Mouse (Mus musculus): ENCODE results near the gene Nat14. TPM values are rescaled to one million over a fixed set of nuclear protein-coding genes. Genes with fewer than 3 reads are reported as not detected.

Gene Nat14
- polyA plus RNA-seq, 1 experiment from 2014 or later, result 0.37 TPM

DNA sequence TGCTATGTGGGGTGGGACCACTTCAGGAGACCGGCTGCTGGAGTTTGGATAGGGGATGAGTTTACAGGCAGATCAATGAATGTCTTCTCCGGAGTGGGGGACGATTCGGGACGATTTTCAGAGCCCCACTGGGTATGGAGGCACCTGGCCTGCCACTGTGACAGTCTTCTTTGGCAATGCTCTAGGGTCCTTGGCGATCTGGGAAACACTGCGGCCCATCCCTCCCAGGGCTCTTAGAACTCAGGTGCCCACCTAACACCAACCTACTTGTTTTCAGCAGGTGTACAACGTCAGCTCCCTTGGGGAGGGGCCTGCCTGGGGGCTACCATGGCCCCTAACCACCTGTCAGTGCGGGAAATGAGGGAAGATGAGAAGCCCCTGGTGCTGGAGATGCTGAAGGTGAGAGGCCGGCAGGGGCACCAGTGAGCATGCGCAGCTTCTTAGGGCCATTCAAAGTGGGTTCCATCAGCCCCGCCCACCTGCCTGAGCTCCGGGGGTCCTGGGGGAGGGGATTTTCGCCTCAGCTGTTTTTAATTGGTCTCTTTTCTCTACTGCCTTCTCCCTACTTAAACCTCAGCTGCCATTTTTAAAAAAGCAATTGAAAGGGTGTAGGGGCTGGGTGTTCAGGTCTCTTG lies 1.2 kb downstream of the Nat14 start:
- H3K36me3 ChIP-seq (ENCODE audit: control insufficient read depth, insufficient read depth), result peaks cover 24% of the 10 kb centered on the region
- no peaks in the 10 kb centered on the region for H3K9me3 ChIP-seq (replicated peaks; ENCODE audit: control insufficient read depth, low read length)
- H3K4me2 ChIP-seq (ENCODE audit: low read depth, low read length), result peak overlapping the region; percentile 31
- 3% methylated on average over 14 of the region's 14 CpGs for WGBS (ENCODE audit: insufficient replicate concordance)
- no peak overlapping the region for H3K4me3 ChIP-seq (ENCODE audit: low read depth, low read length)
- no peak overlapping the region for H3K27ac ChIP-seq (ENCODE audit: low read length)
- peaks cover 29% of the 10 kb centered on the region for H3K27me3 ChIP-seq (ENCODE audit: control insufficient read depth, insufficient read depth, low read depth, low read length)
- no peak overlapping the region for H3K9ac ChIP-seq (ENCODE audit: low read depth, low read length)
- no peak for ATAC-seq (ENCODE audit: low read depth)
- peaks cover 8% of the 10 kb centered on the region for H3K4me1 ChIP-seq (ENCODE audit: control insufficient read depth, low read depth, low read length)

DNA sequence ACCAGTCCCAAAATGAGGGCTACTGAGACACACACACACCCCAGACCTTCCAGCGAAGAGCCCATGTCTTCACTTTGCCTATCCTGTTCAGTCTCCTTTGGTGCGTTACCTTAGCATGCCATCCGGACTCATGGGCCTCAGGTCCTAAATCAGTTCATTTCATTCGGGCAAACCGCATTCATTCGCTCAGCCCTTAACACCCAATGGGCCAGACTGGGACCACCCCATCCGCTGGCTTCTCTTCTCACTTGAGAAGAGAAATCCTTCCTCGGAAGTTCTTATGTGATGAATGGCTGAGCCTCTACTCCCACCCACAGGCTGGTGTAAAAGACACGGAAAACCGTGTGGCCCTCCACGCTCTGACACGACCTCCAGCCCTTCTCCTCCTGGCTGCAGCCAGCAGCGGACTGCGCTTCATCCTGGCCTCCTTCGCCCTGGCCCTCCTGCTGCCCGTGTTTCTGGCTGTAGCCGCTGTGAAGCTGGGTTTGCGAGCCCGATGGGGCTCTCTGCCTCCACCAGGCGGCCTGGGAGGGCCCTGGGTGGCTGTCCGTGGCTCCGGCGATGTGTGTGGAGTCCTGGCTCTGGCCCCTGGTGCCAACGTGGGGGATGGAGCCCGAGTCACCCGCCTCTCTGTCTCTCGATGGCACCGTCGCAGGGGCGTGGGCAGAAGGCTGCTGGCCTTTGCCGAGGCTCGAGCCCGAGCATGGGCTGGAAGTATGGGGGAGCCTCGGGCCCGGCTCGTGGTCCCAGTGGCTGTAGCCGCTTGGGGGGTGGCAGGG lies 1.9 kb downstream of the Nat14 start:
- H3K36me3 ChIP-seq (ENCODE audit: control insufficient read depth, insufficient read depth), result peaks cover 21% of the 10 kb centered on the region
- no peak overlapping the region for H3K9ac ChIP-seq (ENCODE audit: low read depth, low read length)
- H3K4me1 ChIP-seq (ENCODE audit: control insufficient read depth, low read depth, low read length), result peaks cover 8% of the 10 kb centered on the region
- no peak overlapping the region for H3K27ac ChIP-seq (ENCODE audit: low read length)
- no peaks in the 10 kb centered on the region for H3K9me3 ChIP-seq (replicated peaks; ENCODE audit: control insufficient read depth, low read length)
- no peak overlapping the region for H3K4me3 ChIP-seq (ENCODE audit: low read depth, low read length)
- WGBS (ENCODE audit: insufficient replicate concordance), result 6% methylated on average over 37 of the region's 37 CpGs
- no peak overlapping the region for H3K4me2 ChIP-seq (ENCODE audit: low read depth, low read length)
- ATAC-seq (ENCODE audit: low read depth), result no peak
- H3K27me3 ChIP-seq (ENCODE audit: control insufficient read depth, insufficient read depth, low read depth, low read length), result peaks cover 29% of the 10 kb centered on the region

DNA sequence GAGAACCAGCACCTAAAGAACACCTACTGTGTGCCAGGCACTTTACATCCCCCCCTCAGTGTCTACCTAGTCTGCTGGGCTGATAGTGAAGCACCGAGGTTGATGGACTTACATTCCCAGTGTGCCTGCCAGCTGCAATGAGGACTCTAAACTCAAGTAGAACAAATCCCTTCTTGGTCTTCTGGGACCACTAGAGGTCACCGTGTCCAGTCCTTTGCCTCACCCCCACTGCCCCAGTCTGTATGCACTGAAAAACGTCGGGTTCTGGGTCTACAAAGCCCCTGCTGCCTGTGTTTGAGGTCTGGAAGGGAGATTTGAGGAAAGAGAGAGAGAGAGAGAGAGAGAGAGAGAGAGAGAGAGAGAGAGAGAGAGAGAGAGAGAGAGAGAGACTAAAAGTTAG lies 2.7 kb downstream of the Nat14 start:
- no peaks in the 10 kb centered on the region for H3K9me3 ChIP-seq (replicated peaks; ENCODE audit: control insufficient read depth, low read length)
- no peak overlapping the region for H3K9ac ChIP-seq (ENCODE audit: low read depth, low read length)
- peaks cover 29% of the 10 kb centered on the region for H3K27me3 ChIP-seq (ENCODE audit: control insufficient read depth, insufficient read depth, low read depth, low read length)
- no peak overlapping the region for H3K4me2 ChIP-seq (ENCODE audit: low read depth, low read length)
- H3K4me1 ChIP-seq (ENCODE audit: control insufficient read depth, low read depth, low read length), result peaks cover 8% of the 10 kb centered on the region
- no peak for ATAC-seq (ENCODE audit: low read depth)
- 3% methylated on average over 4 of the region's 4 CpGs for WGBS (ENCODE audit: insufficient replicate concordance)
- peaks cover 14% of the 10 kb centered on the region for H3K36me3 ChIP-seq (ENCODE audit: control insufficient read depth, insufficient read depth)
- no peak overlapping the region for H3K4me3 ChIP-seq (ENCODE audit: low read depth, low read length)
- H3K27ac ChIP-seq (ENCODE audit: low read length), result no peak overlapping the region

DNA sequence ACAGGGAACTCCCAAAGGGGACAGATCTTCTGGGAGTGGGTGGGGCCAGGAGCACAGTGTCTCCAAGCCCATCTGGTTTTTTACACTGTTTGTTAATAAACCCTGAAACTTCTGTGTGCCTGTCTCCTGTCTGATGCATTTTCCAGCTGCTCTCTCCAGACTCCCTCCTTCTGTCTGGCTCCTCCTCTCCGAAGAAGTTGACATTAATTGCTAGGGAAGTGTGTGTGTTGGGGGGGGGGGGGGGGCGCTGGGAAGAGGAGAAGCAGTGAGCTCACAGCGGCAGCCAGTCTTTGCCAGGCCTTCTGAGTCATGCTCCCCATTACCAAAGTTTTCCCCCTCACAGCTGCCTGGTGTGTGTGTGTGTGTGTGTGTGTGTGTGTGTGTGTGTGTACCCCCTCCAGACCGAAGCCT lies 3.1 kb downstream of the Nat14 start:
- WGBS (ENCODE audit: insufficient replicate concordance), result 14% methylated on average over 3 of the region's 4 CpGs
- peaks cover 10% of the 10 kb centered on the region for H3K36me3 ChIP-seq (ENCODE audit: control insufficient read depth, insufficient read depth)
- peaks cover 29% of the 10 kb centered on the region for H3K27me3 ChIP-seq (ENCODE audit: control insufficient read depth, insufficient read depth, low read depth, low read length)
- H3K4me3 ChIP-seq (ENCODE audit: low read depth, low read length), result no peak overlapping the region
- H3K9me3 ChIP-seq (replicated peaks; ENCODE audit: control insufficient read depth, low read length), result no peaks in the 10 kb centered on the region
- H3K4me1 ChIP-seq (ENCODE audit: control insufficient read depth, low read depth, low read length), result peaks cover 8% of the 10 kb centered on the region
- H3K9ac ChIP-seq (ENCODE audit: low read depth, low read length), result no peak overlapping the region
- ATAC-seq (ENCODE audit: low read depth), result no peak
- no peak overlapping the region for H3K27ac ChIP-seq (ENCODE audit: low read length)
- H3K4me2 ChIP-seq (ENCODE audit: low read depth, low read length), result no peak overlapping the region

DNA sequence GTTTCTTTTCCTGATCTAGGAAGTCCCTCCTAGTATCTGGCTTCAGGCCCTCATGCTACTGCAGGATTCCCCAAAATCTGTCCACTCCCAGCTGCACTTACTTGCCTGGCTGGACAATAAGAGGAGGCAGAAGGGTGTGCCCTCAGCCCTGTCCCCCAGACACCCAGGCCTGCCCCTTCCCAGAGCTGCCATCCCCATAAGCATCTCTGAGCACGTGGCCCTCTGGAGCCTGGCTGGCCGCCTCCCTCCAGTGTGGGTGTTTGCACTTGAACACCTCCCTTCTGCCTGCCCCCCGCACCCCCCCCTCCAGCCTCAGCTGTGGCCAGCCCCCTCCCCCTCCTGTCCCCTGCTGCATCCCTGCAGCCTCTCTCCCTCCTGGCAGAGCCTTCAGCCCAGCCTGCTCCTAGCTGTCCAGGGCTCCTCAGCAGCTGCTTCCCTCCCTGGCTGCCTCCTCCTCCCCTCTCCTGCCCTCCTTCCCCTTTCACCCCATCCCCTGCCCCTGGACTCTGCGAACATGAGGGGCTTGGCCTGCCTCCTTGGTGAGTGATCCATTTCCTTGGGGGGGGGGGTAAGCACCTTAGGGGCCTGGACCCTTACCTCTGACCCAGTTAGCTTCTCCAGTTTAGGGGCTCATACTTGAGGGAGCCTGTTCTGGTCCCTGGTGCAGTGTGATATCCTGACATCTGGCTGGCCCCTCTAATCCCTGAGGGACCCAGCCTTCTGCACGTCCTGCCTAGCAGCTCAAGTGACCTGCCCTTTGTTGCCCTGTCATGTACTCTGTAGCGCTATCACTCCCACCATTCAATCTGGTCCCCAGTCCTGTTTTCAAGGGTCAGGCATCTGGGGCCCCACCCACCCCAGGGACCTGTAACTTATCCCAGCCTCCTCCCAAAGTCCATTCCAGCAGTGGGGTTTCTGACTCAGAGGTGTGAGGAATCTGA lies 3.9 kb downstream of the Nat14 start, which contains the start of gene Ssc5d:
TSS of gene Ssc5d (plus strand) at position 345 of the 941 bp plus-strand sequence.
- Histone ChIP-seq H3K9me3 (replicated peaks; ENCODE audit: control insufficient read depth, low read length) (no peaks in the 10 kb centered on the region), H3K4me3 (ENCODE audit: low read depth, low read length) (no peak within 1 kb of the TSS), H3K4me1 (ENCODE audit: control insufficient read depth, low read depth, low read length) (peaks cover 8% of the 10 kb centered on the region), H3K9ac (ENCODE audit: low read depth, low read length) (no peak within 1 kb of the TSS), H3K27me3 (ENCODE audit: control insufficient read depth, insufficient read depth, low read depth, low read length) (peaks cover 29% of the 10 kb centered on the region), H3K4me2 (ENCODE audit: low read depth, low read length) (no peak within 1 kb of the TSS), H3K27ac (ENCODE audit: low read length) (no peak within 1 kb of the TSS), H3K36me3 (ENCODE audit: control insufficient read depth, insufficient read depth) (peaks cover 2% of the 10 kb centered on the region; the same call in 1 of the 2 replicates)
- no peak for ATAC-seq (ENCODE audit: low read depth)
- WGBS (ENCODE audit: insufficient replicate concordance), result 17% methylated on average over 6 of the region's 6 CpGs

DNA sequence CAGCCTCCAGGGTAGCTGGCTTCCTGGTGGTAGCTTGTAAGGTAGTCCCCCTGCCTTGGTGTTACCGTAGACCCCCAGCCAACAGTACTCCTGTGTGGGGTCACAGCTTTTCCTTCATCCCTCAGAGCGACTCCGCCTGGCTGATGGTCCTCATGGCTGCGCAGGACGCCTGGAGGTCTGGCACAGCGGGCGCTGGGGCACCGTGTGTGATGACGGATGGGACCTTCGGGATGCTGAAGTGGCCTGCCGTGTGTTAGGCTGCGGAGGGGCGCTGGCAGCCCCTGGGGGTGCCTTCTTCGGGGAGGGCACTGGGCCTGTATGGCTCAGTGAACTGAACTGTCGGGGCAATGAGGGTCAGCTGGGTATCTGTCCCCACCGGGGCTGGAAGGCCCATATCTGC lies 5.0 kb downstream of the Nat14 start:
- Histone ChIP-seq H3K27me3 (ENCODE audit: control insufficient read depth, insufficient read depth, low read depth, low read length) (peaks cover 29% of the 10 kb centered on the region), H3K27ac (ENCODE audit: low read length) (no peak overlapping the region), H3K4me3 (ENCODE audit: low read depth, low read length) (no peak overlapping the region), H3K4me2 (ENCODE audit: low read depth, low read length) (no peak overlapping the region), H3K9ac (ENCODE audit: low read depth, low read length) (no peak overlapping the region), H3K9me3 (replicated peaks; ENCODE audit: control insufficient read depth, low read length) (no peaks in the 10 kb centered on the region), H3K4me1 (ENCODE audit: control insufficient read depth, low read depth, low read length) (peaks cover 4% of the 10 kb centered on the region), H3K36me3 (ENCODE audit: control insufficient read depth, insufficient read depth) (no peaks in the 10 kb centered on the region)
- WGBS (ENCODE audit: insufficient replicate concordance), result 70% methylated on average over 16 of the region's 16 CpGs
- ATAC-seq (ENCODE audit: low read depth), result no peak

DNA sequence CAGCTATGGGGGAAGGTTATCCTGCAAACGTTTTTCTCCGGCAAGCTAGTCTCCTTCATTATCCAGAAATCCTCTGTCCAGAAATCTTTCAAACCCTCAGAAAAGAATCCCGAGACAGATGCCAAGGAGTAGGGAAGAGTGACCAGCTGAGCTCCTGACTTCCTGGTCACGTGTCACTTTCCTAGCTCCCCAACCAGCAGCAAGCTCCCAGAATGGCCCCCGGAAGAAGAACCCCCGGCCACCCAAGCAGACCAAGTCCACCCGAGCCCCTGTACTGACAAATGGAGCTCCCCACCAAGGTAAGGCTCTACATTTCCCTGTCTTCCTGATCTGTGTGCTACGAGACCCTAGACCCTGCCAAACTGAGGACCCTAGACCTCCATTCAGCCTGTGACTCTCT lies 5.9 kb downstream of the Nat14 start:
- Histone ChIP-seq H3K27ac (ENCODE audit: low read length) (no peak overlapping the region), H3K9ac (ENCODE audit: low read depth, low read length) (no peak overlapping the region), H3K27me3 (ENCODE audit: control insufficient read depth, insufficient read depth, low read depth, low read length) (peaks cover 25% of the 10 kb centered on the region), H3K36me3 (ENCODE audit: control insufficient read depth, insufficient read depth) (no peaks in the 10 kb centered on the region), H3K4me2 (ENCODE audit: low read depth, low read length) (no peak overlapping the region), H3K4me3 (ENCODE audit: low read depth, low read length) (no peak overlapping the region), H3K4me1 (ENCODE audit: control insufficient read depth, low read depth, low read length) (peaks cover 2% of the 10 kb centered on the region), H3K9me3 (replicated peaks; ENCODE audit: control insufficient read depth, low read length) (no peaks in the 10 kb centered on the region)
- WGBS (ENCODE audit: insufficient replicate concordance), result 46% methylated on average over 8 of the region's 8 CpGs
- no peak for ATAC-seq (ENCODE audit: low read depth)

DNA sequence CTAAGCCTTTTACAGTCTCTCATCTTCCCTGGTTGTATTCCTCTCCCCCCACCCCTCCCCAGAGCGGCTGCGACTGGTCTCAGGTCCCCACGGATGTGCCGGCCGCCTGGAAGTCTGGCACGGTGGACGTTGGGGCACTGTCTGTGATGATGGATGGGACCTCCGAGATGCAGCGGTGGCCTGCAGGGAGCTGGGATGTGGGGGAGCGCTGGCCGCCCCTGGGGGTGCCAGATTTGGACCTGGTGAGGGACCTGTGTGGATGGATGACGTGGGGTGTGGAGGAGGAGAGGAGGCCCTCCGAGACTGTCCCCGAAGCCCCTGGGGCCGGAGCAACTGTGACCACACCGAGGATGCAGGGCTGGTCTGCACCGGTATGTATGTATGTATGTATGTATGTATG lies 6.5 kb downstream of the Nat14 start:
- H3K27me3 ChIP-seq (ENCODE audit: control insufficient read depth, insufficient read depth, low read depth, low read length), result peaks cover 18% of the 10 kb centered on the region
- no peak overlapping the region for H3K4me3 ChIP-seq (ENCODE audit: low read depth, low read length)
- ATAC-seq (ENCODE audit: low read depth), result no peak
- no peak overlapping the region for H3K9ac ChIP-seq (ENCODE audit: low read depth, low read length)
- no peak overlapping the region for H3K27ac ChIP-seq (ENCODE audit: low read length)
- WGBS (ENCODE audit: insufficient replicate concordance), result 64% methylated on average over 17 of the region's 17 CpGs
- H3K4me2 ChIP-seq (ENCODE audit: low read depth, low read length), result no peak overlapping the region
- no peaks in the 10 kb centered on the region; the same call in 1 of the 2 replicates for H3K4me1 ChIP-seq (ENCODE audit: control insufficient read depth, low read depth, low read length)
- H3K9me3 ChIP-seq (replicated peaks; ENCODE audit: control insufficient read depth, low read length), result no peaks in the 10 kb centered on the region
- H3K36me3 ChIP-seq (ENCODE audit: control insufficient read depth, insufficient read depth), result no peaks in the 10 kb centered on the region

All from liver, embryonic 16.5 days (tissue).